Mouse (Mus musculus): Measurements from ENCODE around the gene Pwp2.
"Not testable (repeated sequence)": the region's sequence is repeated elsewhere in the genome, so short reads cannot be mapped to it uniquely, and the experiment has no call there.

Pwp2 gene

DNA sequence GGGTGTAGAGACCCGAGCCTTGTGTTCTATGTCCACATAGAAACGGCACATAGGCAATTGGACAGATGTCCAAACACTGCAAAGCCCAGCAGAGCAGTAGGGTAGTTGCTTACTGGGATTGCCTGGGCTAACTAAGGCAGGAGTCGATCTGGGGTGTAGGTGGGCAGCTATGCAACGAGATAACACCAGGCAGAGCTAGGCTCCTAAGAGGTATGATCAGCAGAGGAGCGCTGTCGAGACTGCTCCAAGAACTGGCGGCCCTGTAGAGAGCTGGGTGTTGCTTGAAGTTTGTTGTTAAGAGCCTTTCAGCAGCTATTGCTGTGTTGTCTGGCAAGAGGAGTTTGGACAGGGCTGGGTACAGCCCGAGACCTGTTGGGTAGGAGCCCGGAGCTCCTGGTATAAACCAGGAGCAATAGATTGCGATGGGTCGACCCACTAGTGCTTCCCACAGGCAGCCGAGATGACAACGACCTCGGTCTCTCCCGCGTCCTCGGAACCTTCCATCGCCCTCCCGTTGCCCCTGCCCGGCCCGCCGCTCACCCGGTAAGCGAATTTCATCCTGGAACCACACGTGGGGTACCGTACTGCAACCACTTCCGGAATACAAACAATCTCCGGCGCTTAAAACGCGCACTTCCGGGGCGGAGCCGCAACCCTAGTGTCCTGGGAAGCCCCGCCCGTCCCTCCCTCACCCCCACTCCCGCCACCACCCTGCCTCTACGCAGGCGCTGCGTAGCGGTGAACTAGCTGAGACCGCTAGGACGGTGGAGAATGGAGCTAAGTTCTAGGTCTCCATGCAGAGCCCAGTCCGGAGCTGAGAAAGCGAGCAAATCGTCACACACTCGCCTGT lies at the start of gene Pwp2:
TSS of gene Pwp2 (minus strand) at position 619 of the 850 bp plus-strand sequence.
- DNase-seq: peak; percentile 91

DNA sequence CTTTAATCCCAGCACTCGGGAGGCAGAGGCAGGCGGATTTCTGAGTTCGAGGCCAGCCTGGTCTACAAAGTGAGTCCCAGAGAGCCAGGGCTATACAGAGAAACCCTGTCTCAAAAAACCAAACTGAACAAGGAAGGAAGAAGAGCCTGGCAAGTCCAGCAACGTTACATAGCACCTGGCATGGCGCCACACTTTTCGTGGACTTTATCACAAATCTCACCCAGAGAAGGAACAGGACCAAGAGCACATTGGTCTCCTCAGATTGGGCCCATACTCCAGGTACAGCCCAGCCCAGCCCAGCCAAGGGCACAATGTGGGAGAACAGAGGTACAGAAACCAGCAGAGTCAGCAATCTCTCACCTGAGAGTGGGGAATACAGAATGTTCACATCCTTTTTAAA lies 48.8 kb upstream of the Pwp2 start:
- no peak for DNase-seq

- no peak for DNase-seq
Measured at GRCm38 (mm10) chr10:78233161-78233560, 48.2 kb upstream of the Pwp2 start.

DNA sequence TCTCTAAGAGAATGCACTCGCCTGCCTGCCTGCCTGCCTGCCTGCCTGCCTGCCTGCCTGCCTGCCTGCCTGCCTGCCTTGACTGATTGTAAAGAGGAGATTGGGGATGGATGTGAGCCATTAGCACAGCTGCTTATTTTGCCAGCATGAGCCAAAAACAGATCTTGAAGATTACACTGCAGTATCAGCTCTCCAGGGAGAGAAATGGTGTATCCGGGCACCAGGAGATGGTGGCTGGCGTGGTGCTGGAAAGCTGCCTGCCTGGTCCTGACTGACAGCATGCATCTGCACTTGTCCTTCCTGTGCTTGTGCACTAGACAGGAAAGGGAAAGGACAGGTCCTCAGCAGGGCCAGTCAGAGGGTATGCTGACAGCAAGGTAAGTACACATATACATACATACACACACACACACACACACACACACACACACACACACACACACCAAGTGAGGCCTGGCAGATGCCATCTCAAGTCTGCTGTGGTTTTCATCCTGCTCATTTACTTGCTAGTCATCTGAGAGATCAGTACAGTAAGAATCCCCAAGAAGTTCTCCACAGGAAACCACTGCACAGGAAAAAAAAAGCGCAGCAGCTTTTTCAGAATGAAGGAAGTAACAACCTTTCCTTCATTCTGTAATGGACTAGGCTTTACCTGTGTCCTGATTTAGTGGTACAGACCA lies 47.5 kb upstream of the Pwp2 start:
- no peak for DNase-seq

GRCm38 (mm10) chr10:78228560-78228928 lies 43.6 kb upstream of the Pwp2 start:
- DNase-seq: no peak

- no peak for DNase-seq
Measured at GRCm38 (mm10) chr10:78227875-78228559, 43.1 kb upstream of the Pwp2 start.

GRCm38 (mm10) chr10:78224136-78224535 lies 39.2 kb upstream of the Pwp2 start:
- no peak for DNase-seq

DNA sequence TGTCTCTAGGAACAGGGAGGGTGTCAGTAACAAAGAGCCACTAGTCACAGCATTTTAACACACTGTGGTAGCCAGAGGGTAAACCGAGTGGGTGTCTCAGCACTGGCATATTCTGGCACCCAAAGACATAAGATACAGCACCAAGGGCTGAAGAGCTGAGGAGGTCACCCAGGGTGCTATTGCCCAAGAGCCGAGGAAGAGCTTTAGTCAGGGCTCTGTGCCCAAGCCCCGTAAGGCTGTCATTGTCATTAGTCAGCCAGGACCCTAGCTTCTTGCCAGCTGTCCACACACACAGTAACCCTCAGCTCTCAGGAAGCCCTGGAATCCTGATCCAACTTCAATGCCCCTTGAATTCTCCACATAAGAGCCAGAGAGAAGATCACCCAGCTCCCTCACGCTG lies 38.0 kb upstream of the Pwp2 start:
- no peak for DNase-seq

GRCm38 (mm10) chr10:78221315-78221714 lies 36.4 kb upstream of the Pwp2 start:
- DNase-seq: no peak

GRCm38 (mm10) chr10:78219528-78219927 lies 34.6 kb upstream of the Pwp2 start:
- peak; percentile 83 for DNase-seq

DNA sequence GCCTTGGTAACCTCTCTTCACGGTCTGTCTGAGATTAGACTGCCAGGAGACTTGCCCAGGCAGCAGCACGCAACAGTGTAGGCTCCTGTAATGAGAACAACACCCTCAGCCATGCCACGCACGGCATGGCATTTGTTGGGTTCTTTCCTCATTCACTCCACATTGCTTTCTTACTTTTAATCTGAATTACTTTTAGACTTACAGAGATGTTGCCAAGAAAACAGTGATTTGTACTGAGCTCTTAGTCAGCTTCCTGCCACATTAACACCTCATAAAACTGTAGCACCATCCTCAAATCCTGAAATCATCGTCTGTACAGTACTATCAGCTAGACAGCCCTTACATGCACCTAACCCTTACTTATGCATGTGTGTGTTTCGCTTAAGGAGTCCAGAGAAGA lies 33.6 kb upstream of the Pwp2 start:
- DNase-seq: no peak

- DNase-seq: no peak
Measured at GRCm38 (mm10) chr10:78216376-78217083, 31.6 kb upstream of the Pwp2 start.

- no peak for DNase-seq
Measured at GRCm38 (mm10) chr10:78214371-78214770, 29.4 kb upstream of the Pwp2 start.

DNA sequence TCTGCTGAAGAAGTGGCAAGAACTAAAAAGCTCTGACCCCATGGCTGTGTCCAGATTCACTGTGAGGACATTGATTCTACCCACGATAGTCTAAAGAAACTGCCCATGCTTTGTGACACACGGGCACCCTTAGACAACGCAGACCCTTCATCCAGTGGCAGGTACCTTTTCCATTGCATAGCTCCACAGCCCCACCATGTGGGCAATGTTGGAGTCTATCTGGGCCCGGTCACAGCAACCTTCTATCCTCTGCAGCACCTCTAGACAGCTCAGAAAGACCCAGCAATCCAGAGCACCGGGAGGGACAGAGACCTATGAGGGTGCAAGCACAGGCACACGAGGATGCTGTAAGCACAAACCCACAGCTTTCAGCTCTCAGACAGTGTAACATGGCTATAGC lies 26.4 kb upstream of the Pwp2 start:
- DNase-seq: no peak

DNA sequence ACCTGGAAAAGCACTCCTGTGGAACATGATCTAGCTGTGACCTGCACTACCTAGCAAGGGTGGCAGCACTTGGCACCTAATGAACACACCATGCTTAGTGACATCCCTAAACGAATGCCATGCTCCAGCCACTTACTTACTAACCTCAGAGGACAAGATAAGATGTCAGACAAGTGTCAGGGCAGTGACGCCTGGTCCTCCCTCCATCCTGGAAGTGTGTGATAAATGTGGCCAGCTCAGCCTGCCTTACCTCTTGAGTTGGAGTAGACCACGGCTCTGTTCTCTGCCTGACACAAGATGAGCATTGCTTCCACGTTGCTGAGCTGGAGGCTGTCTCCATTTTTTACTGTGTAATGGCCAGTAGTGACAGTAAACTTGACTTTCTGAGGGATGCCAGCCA lies 16.2 kb upstream of the Pwp2 start:
- DNase-seq: no peak

GRCm38 (mm10) chr10:78192933-78193332 lies 8.0 kb upstream of the Pwp2 start:
- no peak for DNase-seq

DNA sequence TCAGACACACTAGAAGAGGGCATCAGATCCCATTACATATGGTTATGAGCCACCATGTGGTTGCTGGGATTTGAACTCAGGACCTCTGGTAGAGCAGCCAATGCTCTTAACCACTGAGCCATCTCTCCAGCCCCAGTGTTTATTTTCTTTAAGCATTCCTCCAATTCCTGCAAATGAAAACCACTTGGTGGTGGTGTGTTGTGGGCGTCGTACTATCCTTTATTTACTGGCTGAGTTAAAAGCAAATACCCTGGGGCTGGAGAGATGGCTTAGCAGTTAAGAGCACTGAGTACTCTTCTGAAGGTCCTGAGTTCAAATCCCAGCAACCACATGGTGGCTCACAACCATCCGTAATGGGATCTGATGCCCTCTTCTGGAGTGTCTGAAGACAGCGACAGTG lies 1.1 kb upstream of the Pwp2 start:
- not testable (repeated sequence) for DNase-seq

- no peak for DNase-seq
Measured at GRCm38 (mm10) chr10:78185381-78185725, 404 bp upstream of the Pwp2 start.

DNA sequence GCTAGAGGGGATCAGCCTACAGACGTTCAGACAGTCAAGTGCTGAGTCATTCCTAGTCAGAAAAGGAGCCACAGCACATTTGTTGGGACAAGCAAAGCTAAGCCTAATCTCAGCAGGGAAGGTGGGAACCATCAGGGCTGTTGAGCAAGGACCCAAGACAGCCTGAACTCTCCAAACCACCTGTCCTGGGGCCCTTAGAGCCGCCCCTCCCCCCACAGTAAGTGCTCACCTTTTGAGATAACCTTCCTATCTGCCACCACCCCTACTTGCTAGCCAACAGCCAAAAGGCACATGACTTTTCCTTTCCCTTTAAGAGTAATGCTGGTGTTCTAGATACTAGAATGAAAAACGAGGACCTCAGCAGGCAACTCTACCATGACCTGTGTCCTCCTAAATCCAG lies 1.4 kb downstream of the Pwp2 start:
- no peak for DNase-seq

DNA sequence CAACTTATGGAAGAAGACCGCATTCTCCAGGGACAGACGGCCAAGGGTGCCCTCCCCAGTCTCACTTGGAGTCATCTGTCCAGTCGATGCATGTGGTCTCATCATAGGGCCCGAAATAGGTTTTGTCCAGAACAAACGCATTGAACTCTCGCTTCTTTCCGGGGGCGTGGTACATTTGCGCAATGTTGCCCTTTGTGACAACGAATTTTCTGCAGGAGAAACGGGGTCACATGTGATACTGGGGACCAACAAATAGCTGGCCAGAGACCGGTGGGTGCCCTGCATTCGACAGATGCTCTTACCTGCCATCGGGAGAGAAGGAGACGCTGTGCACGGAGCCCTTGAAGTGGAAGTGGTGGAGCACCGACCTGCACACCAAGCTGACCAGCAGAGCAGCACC lies 2.6 kb downstream of the Pwp2 start:
- no peak for DNase-seq

- no peak for DNase-seq
Measured at GRCm38 (mm10) chr10:78174474-78174873, 10.5 kb downstream of the Pwp2 start.

GRCm38 (mm10) chr10:78171581-78171980 lies 13.4 kb downstream of the Pwp2 start:
- no peak for DNase-seq

GRCm38 (mm10) chr10:78171057-78171456 lies 13.9 kb downstream of the Pwp2 start:
- no peak for DNase-seq
